Mouse (Mus musculus): Measurements from ENCODE around the gene Olfr690. TPM values are rescaled to one million over a fixed set of nuclear protein-coding genes. Genes with fewer than 3 reads are reported as not detected.

Gene Olfr690
- polyA plus RNA-seq, 1 experiment from 2014 or later: not detected

Other genes with a start within 250 kb of the Olfr690 start
- gene Olfr680-ps1, start 241.3 kb downstream of the Olfr690 start, polyA plus RNA-seq (2015; fragmentation: Nextera tagmentation; extraction: Ambion mirVana): not detected in 2 replicates
- not detected in 2 replicates for gene Olfr681, start 217.3 kb downstream of the Olfr690 start, polyA plus RNA-seq (2015; fragmentation: Nextera tagmentation; extraction: Ambion mirVana)
- gene Olfr683, start 187.1 kb downstream of the Olfr690 start, polyA plus RNA-seq (2015; fragmentation: Nextera tagmentation; extraction: Ambion mirVana): not detected in 2 replicates
- not detected in 2 replicates for gene Olfr684, start 170.5 kb downstream of the Olfr690 start, polyA plus RNA-seq (2015; fragmentation: Nextera tagmentation; extraction: Ambion mirVana)
- not detected in 2 replicates for gene Olfr685, start 148.1 kb downstream of the Olfr690 start, polyA plus RNA-seq (2015; fragmentation: Nextera tagmentation; extraction: Ambion mirVana)
- gene Olfr686, start 126.6 kb downstream of the Olfr690 start, polyA plus RNA-seq (2015; fragmentation: Nextera tagmentation; extraction: Ambion mirVana): not detected in 2 replicates
- not detected in 2 replicates for gene Olfr688, start 46.0 kb downstream of the Olfr690 start, polyA plus RNA-seq (2015; fragmentation: Nextera tagmentation; extraction: Ambion mirVana)
- gene Olfr689, start 22.9 kb downstream of the Olfr690 start, polyA plus RNA-seq (2015; fragmentation: Nextera tagmentation; extraction: Ambion mirVana): not detected in 2 replicates
- gene Olfr691, start 8.2 kb upstream of the Olfr690 start, polyA plus RNA-seq (2015; fragmentation: Nextera tagmentation; extraction: Ambion mirVana): not detected in 2 replicates
- not detected in 2 replicates for gene Olfr692, start 34.1 kb upstream of the Olfr690 start, polyA plus RNA-seq (2015; fragmentation: Nextera tagmentation; extraction: Ambion mirVana)
- gene Gm5901, start 40.9 kb upstream of the Olfr690 start, polyA plus RNA-seq (2015; fragmentation: Nextera tagmentation; extraction: Ambion mirVana): not detected in 2 replicates
- 39.3 and 41.4 TPM in 2 replicates for gene Fam160a2, start 66.0 kb upstream of the Olfr690 start, polyA plus RNA-seq (2015; fragmentation: Nextera tagmentation; extraction: Ambion mirVana)
- gene Cnga4, start 70.5 kb upstream of the Olfr690 start, polyA plus RNA-seq (2015; fragmentation: Nextera tagmentation; extraction: Ambion mirVana): not detected in 2 replicates
- 0.26 and 0.60 TPM in 2 replicates for gene Cckbr, start 91.6 kb upstream of the Olfr690 start, polyA plus RNA-seq (2015; fragmentation: Nextera tagmentation; extraction: Ambion mirVana)
- 90.2 and 97.1 TPM in 2 replicates for gene Cavin3, start 148.2 kb upstream of the Olfr690 start, polyA plus RNA-seq (2015; fragmentation: Nextera tagmentation; extraction: Ambion mirVana)
- 47.8 and 50.3 TPM in 2 replicates for gene Smpd1, start 220.3 kb upstream of the Olfr690 start, polyA plus RNA-seq (2015; fragmentation: Nextera tagmentation; extraction: Ambion mirVana)
- 46.3 and 48.0 TPM in 2 replicates for gene Apbb1, start 247.5 kb upstream of the Olfr690 start, polyA plus RNA-seq (2015; fragmentation: Nextera tagmentation; extraction: Ambion mirVana)